Mouse (Mus musculus) c-Kit-negative CD71-positive TER-119-positive erythroid progenitor cells, embryonic 14.5 days (primary cell): Measurements from ENCODE around the gene Ubr4.
"Not testable (repeated sequence)": the region's sequence is repeated elsewhere in the genome, so short reads cannot be mapped to it uniquely, and the experiment has no call there.

Experiments used
- DNase-seq: peaks from one replicate; pipeline ENCODE4 v3.0.0-alpha.2; 2013; ENCODE audit warnings: low read depth, low spot score

The Ubr4 gene

GRCm38 (mm10) chr4:139357211-139357610 lies 4.8 kb downstream of the Ubr4 start:
- DNase-seq, result no peak

DNA sequence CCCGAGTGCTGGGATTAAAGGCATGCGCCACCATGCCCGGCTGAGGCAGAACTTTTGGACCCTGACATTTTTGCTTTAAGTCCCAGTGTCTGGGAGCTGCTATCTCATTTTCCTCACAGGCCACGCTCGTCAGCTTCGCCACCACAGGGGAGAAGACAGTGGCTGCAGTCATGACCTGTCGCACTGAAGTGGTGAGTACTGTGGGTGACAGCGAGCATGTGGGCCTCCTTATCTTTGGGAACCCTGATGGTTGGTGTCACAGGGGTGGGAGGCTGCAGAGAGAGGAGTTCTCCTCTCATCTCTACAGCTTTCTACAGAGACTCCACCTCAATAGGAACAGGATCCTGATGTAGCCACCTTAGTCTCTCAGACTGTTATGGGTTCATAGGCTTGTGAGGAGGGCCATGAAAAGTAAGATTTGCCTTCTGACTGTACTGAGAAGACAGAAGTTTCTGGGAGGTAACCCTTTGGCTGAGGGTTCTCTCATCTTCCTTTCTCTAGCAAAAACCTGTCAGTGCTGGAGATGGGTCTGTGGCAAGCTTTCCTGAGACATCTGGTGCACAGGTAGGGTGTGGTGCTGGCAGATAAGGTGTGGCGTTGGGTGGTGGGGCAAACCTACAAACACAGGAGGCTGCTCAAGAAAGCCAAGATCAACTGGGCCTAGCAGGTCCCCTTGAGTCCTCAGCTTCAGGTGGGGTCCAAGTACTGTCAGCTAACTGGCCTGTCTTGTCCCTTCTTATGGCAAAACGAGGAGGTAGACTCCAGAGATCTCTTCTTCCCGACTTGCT lies 8.5 kb downstream of the Ubr4 start:
- peak; percentile 35 for DNase-seq

DNA sequence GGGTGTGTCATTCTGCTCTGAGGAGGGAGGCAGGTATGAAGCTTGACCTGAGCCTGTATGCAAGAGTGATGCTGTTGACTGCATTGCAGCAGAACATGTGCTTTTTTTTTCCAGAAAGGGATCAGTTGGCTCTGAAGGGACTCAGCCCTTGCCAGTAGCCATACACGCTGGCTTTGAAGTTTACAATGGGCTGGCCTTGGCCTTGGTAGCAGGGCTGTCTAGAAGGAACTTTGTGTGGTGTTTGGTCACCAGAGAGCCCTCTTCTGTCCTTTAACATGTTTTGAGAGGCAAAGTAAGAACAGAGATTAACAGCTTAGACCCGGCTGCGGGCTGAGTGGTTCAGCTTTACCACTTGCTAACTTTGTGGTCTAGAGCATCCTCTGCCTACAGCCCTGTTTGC lies 14.9 kb downstream of the Ubr4 start:
- DNase-seq, result no peak

DNA sequence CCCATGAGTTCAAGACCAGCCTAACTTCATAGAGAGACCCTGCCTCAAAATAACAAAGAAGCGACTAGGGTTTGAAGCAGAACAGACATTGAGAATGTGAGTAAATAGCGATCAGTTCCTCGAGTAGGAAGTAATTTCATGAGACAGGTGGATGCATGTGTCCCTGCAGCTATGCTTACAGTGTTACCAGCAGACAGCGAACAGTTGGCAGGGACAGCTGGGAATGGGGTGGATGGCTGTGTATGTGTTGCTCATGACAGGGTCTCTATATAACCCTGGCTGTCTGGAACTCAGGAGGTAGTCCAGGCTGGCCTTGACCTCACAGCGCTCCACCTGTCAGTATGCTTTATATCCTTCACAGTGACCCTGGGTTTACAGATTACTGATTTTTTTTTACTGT lies 15.6 kb downstream of the Ubr4 start:
- no peak for DNase-seq

DNA sequence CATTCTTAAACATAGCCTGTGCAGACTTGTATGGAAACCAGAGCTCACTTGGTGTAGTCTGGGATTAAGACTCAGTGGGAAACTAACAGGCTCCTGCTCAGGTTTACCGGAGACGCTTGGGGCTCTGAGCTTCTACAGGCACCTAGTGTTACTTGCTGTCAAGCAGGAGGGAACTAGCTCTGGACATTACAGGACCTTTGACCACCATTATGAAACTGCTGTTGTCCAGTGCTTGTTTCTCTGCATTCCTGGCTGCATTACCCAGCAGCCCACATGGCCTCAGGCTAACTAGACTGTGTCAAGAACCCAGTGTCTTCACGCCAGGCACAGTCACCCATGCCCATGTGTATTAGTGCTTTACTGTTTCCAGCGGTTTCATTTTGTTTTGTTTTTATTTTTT lies 20.7 kb downstream of the Ubr4 start:
- DNase-seq, result no peak

DNA sequence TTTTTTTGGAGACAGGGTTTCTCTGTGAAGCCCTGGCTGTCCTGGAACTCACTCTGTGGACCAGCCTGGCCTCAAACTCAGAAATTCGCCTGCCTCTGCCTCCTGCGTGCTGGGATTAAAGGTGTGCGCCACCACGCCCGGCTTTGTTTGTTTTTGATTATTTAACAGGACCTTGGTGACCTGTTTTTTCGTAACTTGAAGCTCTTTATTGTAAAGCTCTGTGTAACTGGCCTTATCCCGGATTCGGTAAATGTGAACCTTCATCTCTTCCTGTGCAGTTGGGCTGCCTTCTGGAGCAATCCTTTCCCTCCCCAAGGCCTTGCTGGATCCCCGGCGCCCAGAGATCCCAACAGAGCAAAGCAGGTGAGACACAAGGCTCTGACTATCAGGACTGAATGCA lies 21.1 kb downstream of the Ubr4 start:
- DNase-seq, result no peak

DNA sequence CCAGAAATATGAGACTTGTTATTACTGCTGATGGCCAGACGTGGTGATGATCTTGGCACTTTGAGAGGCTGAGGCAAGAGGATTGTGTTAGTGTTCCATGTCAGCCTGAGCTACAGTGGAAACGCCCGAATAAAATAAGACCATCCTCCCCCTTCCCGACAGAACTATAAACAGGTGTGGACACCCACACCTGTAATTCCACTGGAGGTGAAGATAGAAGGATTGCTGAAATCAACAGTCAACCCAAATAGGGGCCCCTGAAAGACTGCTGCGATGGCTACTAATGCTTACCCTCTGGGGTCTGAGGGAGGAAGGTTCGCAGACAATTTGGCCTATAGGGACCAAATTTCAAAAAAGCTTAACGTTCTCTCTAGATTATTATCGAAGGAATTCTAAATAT lies 27.3 kb downstream of the Ubr4 start:
- DNase-seq, result peak; percentile 13

DNA sequence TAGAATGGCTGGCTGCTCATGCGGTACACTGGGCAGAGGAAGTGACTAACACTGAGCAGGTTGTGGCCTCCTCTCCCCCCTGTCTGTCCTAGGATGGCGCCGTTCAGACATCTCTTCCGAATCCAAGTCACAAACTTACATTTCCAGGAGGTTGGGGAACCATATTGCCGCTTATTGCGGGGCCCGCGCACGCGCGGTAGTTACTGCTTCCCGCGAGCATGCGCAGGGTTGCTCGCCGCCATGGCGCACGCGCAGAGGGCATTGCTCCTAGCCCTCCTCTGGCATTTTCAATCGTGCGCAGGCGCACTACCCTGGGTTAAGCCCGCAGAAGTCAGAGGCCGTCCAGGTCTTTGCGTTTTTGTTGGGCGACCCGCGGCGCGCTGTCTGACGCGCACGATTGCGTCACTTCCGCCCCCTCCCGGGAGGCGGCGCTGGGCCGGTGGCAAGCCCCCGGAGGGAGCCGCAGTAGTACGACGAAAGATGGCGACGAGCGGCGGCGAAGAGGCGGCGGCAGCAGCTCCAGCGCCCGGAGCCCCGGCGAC lies 27.9 kb downstream of the Ubr4 start:
- peak; percentile 99 for DNase-seq

DNA sequence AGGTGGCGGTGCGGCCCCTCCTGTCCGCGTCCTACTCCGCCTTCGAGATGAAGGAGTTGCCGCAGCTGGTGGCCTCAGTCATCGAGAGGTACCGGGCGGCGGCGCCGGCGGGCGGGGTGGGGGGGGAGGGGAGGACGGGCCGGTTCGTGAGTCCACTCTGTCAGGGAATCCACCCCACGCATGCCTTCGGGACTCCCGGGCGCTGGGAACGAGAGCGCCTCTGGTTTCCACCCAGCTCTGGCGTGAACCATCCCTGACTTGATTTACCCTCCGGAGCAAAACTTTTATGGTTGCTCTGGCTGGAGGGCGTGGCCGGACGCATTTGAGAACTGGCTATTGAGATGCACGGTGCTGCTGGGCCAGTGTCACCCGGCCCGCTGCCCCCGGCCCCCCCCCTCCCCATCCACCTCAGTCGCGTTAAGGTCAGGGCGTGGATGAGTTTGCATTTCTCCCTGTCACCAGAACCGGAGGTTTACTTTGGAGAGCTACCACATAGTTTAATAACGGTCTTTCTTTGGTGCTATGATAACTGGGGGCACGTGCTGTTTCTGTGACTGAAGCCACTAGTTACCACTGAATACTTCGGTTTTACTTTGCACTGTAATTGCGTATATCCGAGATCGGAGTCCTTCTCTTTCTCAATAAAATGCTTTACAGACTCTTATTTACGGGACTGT lies 28.5 kb downstream of the Ubr4 start:
- DNase-seq, result peak; percentile 52

- peak; percentile 13 for DNase-seq
Observed at GRCm38 (mm10) chr4:139381452-139381845, 29.0 kb downstream of the Ubr4 start.

- peak; percentile 32 for DNase-seq
Observed at GRCm38 (mm10) chr4:139382231-139382630, 29.8 kb downstream of the Ubr4 start.

DNA sequence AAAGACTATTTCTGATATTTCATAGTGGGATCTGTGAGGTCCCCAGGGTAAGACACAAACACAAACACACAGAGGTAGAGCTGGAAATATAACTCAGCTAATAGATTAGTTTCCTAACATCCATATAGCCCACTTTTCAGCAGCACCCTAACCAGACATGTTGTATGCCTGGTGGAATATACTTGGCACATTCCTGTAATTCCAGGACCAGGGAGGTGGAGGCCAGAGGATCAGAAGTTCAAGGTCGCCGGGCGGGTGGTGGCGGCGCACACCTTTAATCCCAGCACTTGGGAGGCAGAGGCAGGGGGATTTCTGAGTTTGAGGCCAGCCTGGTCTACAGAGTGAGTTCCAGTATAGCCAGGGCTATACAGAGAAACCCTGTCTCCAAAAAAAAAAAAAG lies 33.4 kb downstream of the Ubr4 start:
- not testable (repeated sequence) for DNase-seq

DNA sequence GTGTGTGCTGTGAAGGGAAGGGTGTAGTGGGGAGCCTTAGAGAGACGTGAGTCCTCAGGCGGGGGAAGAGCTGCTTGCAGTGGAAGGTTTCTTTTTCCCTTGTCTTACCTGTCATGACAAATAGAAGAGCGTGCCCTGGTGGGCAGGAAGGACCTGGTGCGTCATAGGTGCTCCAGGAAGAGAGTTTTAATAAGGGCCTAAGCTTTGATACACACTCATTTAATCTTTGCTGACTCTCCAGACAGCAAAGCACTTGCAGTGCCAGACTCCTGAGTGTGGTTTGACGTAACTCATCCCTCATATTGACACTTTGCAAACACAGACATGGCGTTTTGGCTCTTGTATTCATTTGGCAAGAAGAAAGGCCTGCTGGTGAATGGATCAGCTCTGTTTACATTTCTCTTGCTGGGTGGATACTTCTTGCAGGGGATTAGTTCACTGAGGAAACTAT lies 34.5 kb downstream of the Ubr4 start:
- DNase-seq, result no peak

GRCm38 (mm10) chr4:139389557-139389956 lies 37.1 kb downstream of the Ubr4 start:
- DNase-seq, result no peak

GRCm38 (mm10) chr4:139395431-139395830 lies 43.0 kb downstream of the Ubr4 start:
- no peak for DNase-seq

- no peak for DNase-seq
Observed at GRCm38 (mm10) chr4:139400487-139400886, 48.1 kb downstream of the Ubr4 start.

- DNase-seq, result no peak
Observed at GRCm38 (mm10) chr4:139403214-139403613, 50.8 kb downstream of the Ubr4 start.

DNA sequence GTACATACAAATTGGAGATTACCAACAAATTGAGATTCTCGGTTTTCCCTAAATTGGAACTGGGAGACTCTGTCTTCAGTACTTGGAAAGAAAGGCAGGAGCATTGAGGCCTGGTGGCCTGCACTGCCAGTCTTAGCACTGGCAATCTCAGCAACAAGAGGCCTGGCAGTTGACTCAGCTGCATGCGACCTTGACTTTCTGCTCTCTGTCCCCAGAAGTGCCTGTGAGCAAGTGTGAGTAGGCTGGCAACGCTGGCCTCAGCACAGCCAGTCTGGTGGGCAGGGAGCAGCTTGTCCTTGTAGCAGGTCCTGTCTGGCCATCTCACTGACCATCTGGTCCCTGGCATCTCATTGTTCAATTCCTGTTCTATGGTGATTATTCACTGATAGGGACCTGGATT lies 58.9 kb downstream of the Ubr4 start:
- no peak for DNase-seq

GRCm38 (mm10) chr4:139417868-139418267 lies 65.5 kb downstream of the Ubr4 start:
- no peak for DNase-seq

- no peak for DNase-seq
Observed at GRCm38 (mm10) chr4:139421621-139422020, 69.2 kb downstream of the Ubr4 start.

- DNase-seq, result no peak
Observed at GRCm38 (mm10) chr4:139422409-139422808, 70.0 kb downstream of the Ubr4 start.

DNA sequence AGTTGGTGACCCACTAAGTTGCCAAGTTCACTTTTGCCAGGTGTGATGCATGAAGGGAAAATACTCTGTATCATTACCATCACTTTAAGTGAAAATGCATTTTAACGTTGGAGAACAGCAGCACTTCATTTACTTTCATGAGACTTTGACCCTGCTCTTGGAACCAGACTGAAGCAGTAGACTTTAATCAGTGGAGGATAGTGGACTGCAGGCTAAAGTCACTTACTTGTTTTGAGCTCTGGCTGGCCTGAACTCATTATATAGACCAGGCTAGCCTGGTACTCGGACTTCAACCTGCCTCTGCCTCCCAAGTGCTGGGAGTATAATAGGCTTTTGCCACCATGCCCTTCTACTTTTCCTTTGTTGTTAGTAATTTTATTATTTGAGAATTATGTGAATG lies 70.9 kb downstream of the Ubr4 start:
- DNase-seq, result no peak

- DNase-seq, result no peak
Observed at GRCm38 (mm10) chr4:139430176-139430575, 77.8 kb downstream of the Ubr4 start.
